Mouse (Mus musculus) cerebellum, adult 9-10 months (tissue): ENCODE data around the gene Gm28047.

Experiments
- DNase-seq: peaks from one replicate; pipeline ENCODE4 v3.0.0; 2022

Gene Gm28047

DNA sequence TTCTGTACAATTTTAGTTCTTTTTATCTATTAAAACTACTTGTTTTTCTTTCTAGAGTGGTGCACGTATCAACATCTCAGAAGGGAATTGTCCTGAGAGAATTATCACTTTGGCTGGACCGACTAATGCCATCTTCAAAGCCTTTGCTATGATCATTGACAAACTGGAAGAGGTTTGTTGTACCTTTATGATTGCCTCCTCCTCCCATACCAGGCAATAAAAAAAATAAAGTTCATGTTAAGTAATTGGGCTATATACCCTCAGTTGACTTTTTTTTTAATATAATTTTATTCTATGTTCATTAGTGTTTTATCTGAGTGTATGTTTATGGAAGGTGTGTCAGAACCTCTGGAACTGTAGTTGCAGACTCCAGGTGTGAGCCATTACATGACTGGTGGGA, 150.3 kb downstream of the Gm28047 start:
- no peak for DNase-seq
